Mouse (Mus musculus) midbrain, embryonic 16.5 days (tissue): Measurements from ENCODE around the gene Hs3st2. TPM values are rescaled to one million over a fixed set of nuclear protein-coding genes. Genes with fewer than 3 reads are reported as not detected.
A peak's percentile ranks its signal among the peaks of the same experiment; 100 is the strongest.

ENCODE experiments used
- ATAC-seq: fragments of 200-750 bp; cut with Nextera tagmentation; 2 replicates; pipeline ENCODE4 v1.8.0; 2017; ENCODE audit warnings: moderate TSS enrichment
- H3K27ac ChIP-seq: fragments of 300-500 bp; sonication (generic); 2 replicates; pipeline ENCODE4 v1.5.1; 2014; ENCODE audit warnings: mild to moderate bottlenecking, low read length, mixed read lengths
- H3K27me3 ChIP-seq: fragments of 300-500 bp; sonication (generic); 2 replicates; pipeline ENCODE4 v1.6.1; 2014; ENCODE audit warnings: low read depth, low read length, mixed read lengths; ENCODE audit not compliant: control insufficient read depth, insufficient read depth
- H3K36me3 ChIP-seq: fragments of 300-500 bp; sonication (generic); 2 replicates; pipeline ENCODE4 v1.6.1; 2014; ENCODE audit warnings: mild to moderate bottlenecking, low read length, moderate library complexity, mixed read lengths; ENCODE audit not compliant: control insufficient read depth, insufficient read depth
- H3K4me1 ChIP-seq: fragments of 300-500 bp; sonication (generic); 2 replicates; pipeline ENCODE4 v1.6.1; 2014; ENCODE audit warnings: mild to moderate bottlenecking, low read length, mixed read lengths; ENCODE audit not compliant: control insufficient read depth, insufficient read depth
- H3K4me2 ChIP-seq: fragments of 300-500 bp; sonication (generic); 2 replicates; pipeline ENCODE4 v1.6.1; 2014; ENCODE audit warnings: mild to moderate bottlenecking, low read length, mixed read lengths
- H3K4me3 ChIP-seq: fragments of 300-500 bp; sonication (generic); 2 replicates; pipeline ENCODE4 v1.5.1; 2014; ENCODE audit warnings: low read depth, mild to moderate bottlenecking, low read length, moderate library complexity, mixed read lengths
- H3K9ac ChIP-seq: fragments of 300-500 bp; sonication (generic); 2 replicates; pipeline ENCODE4 v1.6.1; 2014; ENCODE audit warnings: low read depth, low read length, mixed read lengths
- H3K9me3 ChIP-seq: fragments of 300-500 bp; sonication (generic); replicated peaks from 2 replicates; pipeline ENCODE4 v1.6.1; 2014; ENCODE audit warnings: mild to moderate bottlenecking, low read length, mixed read lengths; ENCODE audit not compliant: control insufficient read depth, poor library complexity, severe bottlenecking
- WGBS: fragments of 180-500 bp; shearing (Covaris S2); extraction: QIAGEN DNeasy Blood & Tissue Kit; methylation state at CpG from one replicate; pipeline ENCODE4 v1.1.7; 2014; 5-methylcytosine and 5-hydroxymethylcytosine counted together
- polyA plus RNA-seq: library from polyadenylated mRNA; unstranded; fragments of >200 nt; fragmentation: Nextera tagmentation; extraction: Ambion mirVana; gene quantifications from 2 replicates; pipeline ENCODE4 v1.2.1, GENCODE M21; 2015

Gene Hs3st2
- polyA plus RNA-seq, 1 experiment from 2014 or later, result 21.1 TPM

- H3K9ac ChIP-seq, result no peak overlapping the region
- no peaks in the 10 kb centered on the region for H3K36me3 ChIP-seq
- no peaks in the 10 kb centered on the region for H3K27me3 ChIP-seq
- H3K4me3 ChIP-seq, result no peak overlapping the region
- H3K27ac ChIP-seq, result no peak overlapping the region
- WGBS, result 72% methylated on average over 3 of the region's 3 CpGs
- no peak overlapping the region for H3K4me2 ChIP-seq
- no peaks in the 10 kb centered on the region; the same call in 1 of the 2 replicates for H3K9me3 ChIP-seq
- H3K4me1 ChIP-seq, result no peaks in the 10 kb centered on the region
- ATAC-seq, result no peak
Observed at GRCm38 (mm10) chr7:121516727-121517126, 125.1 kb downstream of the Hs3st2 start.

- Histone ChIP-seq H3K4me3 (no peak overlapping the region), H3K4me2 (no peak overlapping the region), H3K4me1 (no peaks in the 10 kb centered on the region), H3K27ac (no peak overlapping the region), H3K9ac (no peak overlapping the region), H3K27me3 (no peaks in the 10 kb centered on the region), H3K36me3 (no peaks in the 10 kb centered on the region), H3K9me3 (no peaks in the 10 kb centered on the region; the same call in 1 of the 2 replicates)
- no peak for ATAC-seq
- 92% methylated on average over 3 of the region's 3 CpGs for WGBS
Observed at GRCm38 (mm10) chr7:121517165-121517591, 125.5 kb downstream of the Hs3st2 start.

- no peak overlapping the region for H3K27ac ChIP-seq
- no peak for ATAC-seq
- H3K27me3 ChIP-seq, result no peaks in the 10 kb centered on the region
- H3K9ac ChIP-seq, result no peak overlapping the region
- H3K4me2 ChIP-seq, result no peak overlapping the region
- no peaks in the 10 kb centered on the region; the same call in 1 of the 2 replicates for H3K9me3 ChIP-seq
- H3K4me3 ChIP-seq, result no peak overlapping the region
- H3K36me3 ChIP-seq, result no peaks in the 10 kb centered on the region
- 86% methylated on average over 3 of the region's 3 CpGs for WGBS
- no peaks in the 10 kb centered on the region for H3K4me1 ChIP-seq
Observed at GRCm38 (mm10) chr7:121522125-121522524, 130.5 kb downstream of the Hs3st2 start.

GRCm38 (mm10) chr7:121529023-121529422 lies 137.4 kb downstream of the Hs3st2 start:
- Histone ChIP-seq H3K27ac (no peak overlapping the region), H3K4me3 (no peak overlapping the region), H3K36me3 (no peaks in the 10 kb centered on the region), H3K9me3 (no peaks in the 10 kb centered on the region), H3K9ac (no peak overlapping the region), H3K27me3 (no peaks in the 10 kb centered on the region), H3K4me1 (no peaks in the 10 kb centered on the region), H3K4me2 (no peak overlapping the region)
- WGBS, result 79% methylated on average over 2 of the region's 2 CpGs
- no peak for ATAC-seq

DNA sequence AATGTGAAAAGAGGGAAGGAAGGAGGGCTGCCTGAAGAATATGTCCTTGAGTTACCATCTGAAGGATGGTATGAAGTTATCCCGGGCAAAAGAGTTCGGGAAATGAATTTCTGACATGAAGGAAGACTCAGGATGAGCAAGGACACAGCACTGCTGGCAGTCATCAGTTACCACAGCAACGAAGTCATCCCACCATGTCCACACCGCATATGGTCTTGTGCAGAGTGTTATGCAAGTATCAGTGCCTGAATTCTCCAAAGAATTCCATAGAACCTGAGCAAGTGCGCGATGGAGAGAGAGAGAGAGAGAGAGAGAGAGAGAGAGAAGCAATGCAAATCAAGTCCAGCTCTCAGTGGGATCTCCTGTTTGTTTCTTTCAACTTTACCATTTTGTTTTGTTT lies 142.0 kb downstream of the Hs3st2 start:
- WGBS, result 84% methylated on average over 6 of the region's 6 CpGs
- no peaks in the 10 kb centered on the region for H3K9me3 ChIP-seq
- ATAC-seq, result no peak
- no peaks in the 10 kb centered on the region for H3K27me3 ChIP-seq
- H3K27ac ChIP-seq, result no peak overlapping the region
- H3K4me3 ChIP-seq, result no peak overlapping the region
- H3K36me3 ChIP-seq, result no peaks in the 10 kb centered on the region
- H3K9ac ChIP-seq, result no peak overlapping the region
- no peak overlapping the region for H3K4me2 ChIP-seq
- H3K4me1 ChIP-seq, result no peaks in the 10 kb centered on the region

- H3K4me1 ChIP-seq, result no peaks in the 10 kb centered on the region
- H3K9ac ChIP-seq, result no peak overlapping the region
- H3K36me3 ChIP-seq, result no peaks in the 10 kb centered on the region
- no peaks in the 10 kb centered on the region for H3K9me3 ChIP-seq
- no peak overlapping the region for H3K4me2 ChIP-seq
- no peak for ATAC-seq
- WGBS, result 81% methylated on average over 7 of the region's 7 CpGs
- H3K27me3 ChIP-seq, result no peaks in the 10 kb centered on the region
- H3K4me3 ChIP-seq, result no peak overlapping the region
- H3K27ac ChIP-seq, result no peak overlapping the region
Observed at GRCm38 (mm10) chr7:121534386-121534785, 142.7 kb downstream of the Hs3st2 start.

GRCm38 (mm10) chr7:121535987-121536386 lies 144.3 kb downstream of the Hs3st2 start:
- 84% methylated on average over 4 of the region's 4 CpGs for WGBS
- Histone ChIP-seq H3K36me3 (no peaks in the 10 kb centered on the region), H3K9me3 (no peaks in the 10 kb centered on the region), H3K4me3 (no peak overlapping the region), H3K4me2 (no peak overlapping the region), H3K4me1 (no peaks in the 10 kb centered on the region), H3K27me3 (no peaks in the 10 kb centered on the region), H3K27ac (no peak overlapping the region), H3K9ac (no peak overlapping the region)
- no peak for ATAC-seq

GRCm38 (mm10) chr7:121539405-121540275 lies 148.0 kb downstream of the Hs3st2 start:
- 0 out of 2 replicates have a peak, but pooled peaks cover 3% of the 10 kb centered on the region for H3K9me3 ChIP-seq
- WGBS, result 43% methylated on average over 19 of the region's 19 CpGs
- H3K4me3 ChIP-seq, result no peak overlapping the region
- H3K27me3 ChIP-seq, result no peaks in the 10 kb centered on the region
- H3K27ac ChIP-seq, result no peak overlapping the region
- no peaks in the 10 kb centered on the region for H3K4me1 ChIP-seq
- peak; percentile 84 for ATAC-seq
- H3K36me3 ChIP-seq, result no peaks in the 10 kb centered on the region
- peak overlapping the region; percentile 20; the same call in 1 of the 2 replicates for H3K4me2 ChIP-seq
- no peak overlapping the region; the same call in 1 of the 2 replicates for H3K9ac ChIP-seq

GRCm38 (mm10) chr7:121542458-121542857 lies 150.8 kb downstream of the Hs3st2 start:
- no peaks in the 10 kb centered on the region for H3K36me3 ChIP-seq
- 69% methylated on average over 2 of the region's 2 CpGs for WGBS
- no peak overlapping the region for H3K27ac ChIP-seq
- no peak overlapping the region for H3K9ac ChIP-seq
- no peak for ATAC-seq
- H3K4me3 ChIP-seq, result no peak overlapping the region
- H3K9me3 ChIP-seq, result 0 out of 2 replicates have a peak, but pooled peaks cover 3% of the 10 kb centered on the region
- H3K27me3 ChIP-seq, result no peaks in the 10 kb centered on the region
- H3K4me2 ChIP-seq, result no peak overlapping the region
- no peaks in the 10 kb centered on the region for H3K4me1 ChIP-seq
